Mouse (Mus musculus): Measurements from ENCODE around the gene Chic2. TPM values are rescaled to one million over a fixed set of nuclear protein-coding genes. Genes with fewer than 3 reads are reported as not detected.

The Chic2 gene
- polyA plus RNA-seq, 1 experiment from 2014 or later: 33.3 TPM

- Histone ChIP-seq H3K9me3 (0 out of 2 replicates have a peak, but pooled peaks cover 4% of the 10 kb centered on the region), H3K36me3 (peaks cover 5% of the 10 kb centered on the region; the same call in 1 of the 2 replicates), H3K9ac (replicated peaks) (no peak overlapping the region), H3K27me3 (peaks cover 83% of the 10 kb centered on the region), H3K4me1 (peaks cover 3% of the 10 kb centered on the region; the same call in 1 of the 2 replicates), H3K27ac (replicated peaks) (no peak overlapping the region), H3K4me3 (no peak overlapping the region), H3K4me2 (replicated peaks) (no peak overlapping the region)
- no peak for ATAC-seq (ENCODE audit: low FRiP score, low read depth)
- 75% methylated on average over 3 of the region's 3 CpGs for WGBS
Measured at GRCm38 (mm10) chr5:75004755-75005154, 39.8 kb downstream of the Chic2 start.

- H3K4me3 ChIP-seq: no peak overlapping the region
- H3K9ac ChIP-seq (replicated peaks): no peak overlapping the region
- H3K36me3 ChIP-seq: 0 out of 2 replicates have a peak, but pooled peaks cover 2% of the 10 kb centered on the region
- no peaks in the 10 kb centered on the region for H3K9me3 ChIP-seq
- WGBS: 82% methylated on average over 3 of the region's 3 CpGs
- H3K4me2 ChIP-seq (replicated peaks): no peak overlapping the region
- peaks cover 81% of the 10 kb centered on the region for H3K27me3 ChIP-seq
- no peak for ATAC-seq (ENCODE audit: low FRiP score, low read depth)
- peaks cover 15% of the 10 kb centered on the region for H3K4me1 ChIP-seq
- H3K27ac ChIP-seq (replicated peaks): no peak overlapping the region
Measured at GRCm38 (mm10) chr5:75002109-75002508, 42.5 kb downstream of the Chic2 start.

GRCm38 (mm10) chr5:74998716-74999512 lies 45.7 kb downstream of the Chic2 start:
- H3K27ac ChIP-seq (replicated peaks): no peak overlapping the region

GRCm38 (mm10) chr5:74994947-74995346 lies 49.6 kb downstream of the Chic2 start:
- peaks cover 20% of the 10 kb centered on the region for H3K4me1 ChIP-seq
- peaks cover 11% of the 10 kb centered on the region; the same call in 1 of the 2 replicates for H3K36me3 ChIP-seq
- peaks cover 22% of the 10 kb centered on the region for H3K9me3 ChIP-seq
- no peak overlapping the region for H3K27ac ChIP-seq (replicated peaks)
- 63% methylated on average over 8 of the region's 8 CpGs for WGBS
- H3K9ac ChIP-seq (replicated peaks): no peak overlapping the region
- H3K4me3 ChIP-seq: no peak overlapping the region
- H3K4me2 ChIP-seq (replicated peaks): no peak overlapping the region
- no peak for ATAC-seq (ENCODE audit: low FRiP score, low read depth)
- H3K27me3 ChIP-seq: peaks cover 82% of the 10 kb centered on the region

More at GRCm38 (mm10) chr5:74998716-74999512, 45.7 kb downstream of the Chic2 start:
- no peak overlapping the region for H3K4me3 ChIP-seq
- peak; percentile 90 for ATAC-seq (ENCODE audit: low FRiP score, low read depth)
- H3K36me3 ChIP-seq: peaks cover 11% of the 10 kb centered on the region; the same call in 1 of the 2 replicates
- H3K27me3 ChIP-seq: peaks cover 88% of the 10 kb centered on the region
- WGBS: 13% methylated on average over 12 of the region's 12 CpGs
- H3K9ac ChIP-seq (replicated peaks): no peak overlapping the region
- H3K4me1 ChIP-seq: peaks cover 24% of the 10 kb centered on the region
- no peaks in the 10 kb centered on the region for H3K9me3 ChIP-seq
- H3K4me2 ChIP-seq (replicated peaks): no peak overlapping the region

GRCm38 (mm10) chr5:74984101-74984500 lies 60.5 kb downstream of the Chic2 start:
- Histone ChIP-seq H3K4me3 (no peak overlapping the region), H3K27me3 (peaks cover 85% of the 10 kb centered on the region), H3K27ac (replicated peaks) (no peak overlapping the region), H3K9ac (replicated peaks) (no peak overlapping the region), H3K4me2 (replicated peaks) (no peak overlapping the region), H3K36me3 (no peaks in the 10 kb centered on the region), H3K9me3 (no peaks in the 10 kb centered on the region), H3K4me1 (peaks cover 22% of the 10 kb centered on the region)
- WGBS: 14% methylated on average over 5 of the region's 5 CpGs
- ATAC-seq (ENCODE audit: low FRiP score, low read depth): no peak

GRCm38 (mm10) chr5:74980574-74980973 lies 64.0 kb downstream of the Chic2 start:
- Histone ChIP-seq H3K27ac (replicated peaks) (no peak overlapping the region), H3K4me1 (peaks cover 22% of the 10 kb centered on the region), H3K9ac (replicated peaks) (no peak overlapping the region), H3K27me3 (peaks cover 98% of the 10 kb centered on the region), H3K4me3 (no peak overlapping the region), H3K36me3 (no peaks in the 10 kb centered on the region), H3K9me3 (no peaks in the 10 kb centered on the region), H3K4me2 (replicated peaks) (0 out of 2 replicates have a peak overlapping the region, but pooled peaks have one; percentile 22)
- no peak for ATAC-seq (ENCODE audit: low FRiP score, low read depth)
- WGBS: 11% methylated on average over 4 of the region's 4 CpGs

- Histone ChIP-seq H3K4me2 (replicated peaks) (peak overlapping the region; percentile 22; the same call in 1 of the 2 replicates), H3K27ac (replicated peaks) (no peak overlapping the region), H3K4me3 (no peak overlapping the region), H3K36me3 (no peaks in the 10 kb centered on the region), H3K4me1 (peaks cover 22% of the 10 kb centered on the region), H3K27me3 (peaks cover 98% of the 10 kb centered on the region), H3K9ac (replicated peaks) (no peak overlapping the region), H3K9me3 (no peaks in the 10 kb centered on the region)
- 3% methylated on average over 7 of the region's 7 CpGs for WGBS
- ATAC-seq (ENCODE audit: low FRiP score, low read depth): no peak
Measured at GRCm38 (mm10) chr5:74980154-74980553, 64.4 kb downstream of the Chic2 start.

GRCm38 (mm10) chr5:74979586-74979985 lies 65.0 kb downstream of the Chic2 start:
- H3K4me2 ChIP-seq (replicated peaks): 0 out of 2 replicates have a peak overlapping the region, but pooled peaks have one; percentile 9
- H3K9me3 ChIP-seq: no peaks in the 10 kb centered on the region
- 0 out of 2 replicates have a peak overlapping the region, but pooled peaks have one; percentile 21 for H3K27ac ChIP-seq (replicated peaks)
- 14% methylated on average over 7 of the region's 7 CpGs for WGBS
- H3K9ac ChIP-seq (replicated peaks): 0 out of 2 replicates have a peak overlapping the region, but pooled peaks have one; percentile 11
- no peak overlapping the region for H3K4me3 ChIP-seq
- no peak for ATAC-seq (ENCODE audit: low FRiP score, low read depth)
- peaks cover 22% of the 10 kb centered on the region for H3K4me1 ChIP-seq
- H3K27me3 ChIP-seq: peaks cover 98% of the 10 kb centered on the region
- no peaks in the 10 kb centered on the region for H3K36me3 ChIP-seq

- Histone ChIP-seq H3K4me3 (no peak overlapping the region), H3K4me2 (replicated peaks) (no peak overlapping the region), H3K9me3 (no peaks in the 10 kb centered on the region), H3K27ac (replicated peaks) (no peak overlapping the region), H3K36me3 (no peaks in the 10 kb centered on the region), H3K27me3 (peaks cover 98% of the 10 kb centered on the region), H3K9ac (replicated peaks) (no peak overlapping the region), H3K4me1 (peaks cover 11% of the 10 kb centered on the region)
- 90% methylated on average over 7 of the region's 7 CpGs for WGBS
- no peak for ATAC-seq (ENCODE audit: low FRiP score, low read depth)
Measured at GRCm38 (mm10) chr5:74975507-74975906, 69.1 kb downstream of the Chic2 start.

- WGBS: 55% methylated on average over 12 of the region's 12 CpGs
- peaks cover 6% of the 10 kb centered on the region for H3K4me1 ChIP-seq
- H3K4me2 ChIP-seq (replicated peaks): no peak overlapping the region
- no peaks in the 10 kb centered on the region for H3K36me3 ChIP-seq
- no peaks in the 10 kb centered on the region for H3K9me3 ChIP-seq
- no peak for ATAC-seq (ENCODE audit: low FRiP score, low read depth)
- H3K27ac ChIP-seq (replicated peaks): no peak overlapping the region
- H3K27me3 ChIP-seq: peaks cover 99% of the 10 kb centered on the region
- H3K9ac ChIP-seq (replicated peaks): no peak overlapping the region
- no peak overlapping the region for H3K4me3 ChIP-seq
Measured at GRCm38 (mm10) chr5:74974726-74975411, 69.7 kb downstream of the Chic2 start.

GRCm38 (mm10) chr5:74974061-74974581 lies 70.5 kb downstream of the Chic2 start:
- Histone ChIP-seq H3K4me3 (no peak overlapping the region), H3K36me3 (no peaks in the 10 kb centered on the region), H3K9me3 (no peaks in the 10 kb centered on the region), H3K4me2 (replicated peaks) (no peak overlapping the region), H3K9ac (replicated peaks) (no peak overlapping the region), H3K27me3 (peaks cover 98% of the 10 kb centered on the region), H3K4me1 (no peaks in the 10 kb centered on the region; the same call in 1 of the 2 replicates), H3K27ac (replicated peaks) (no peak overlapping the region)
- no peak for ATAC-seq (ENCODE audit: low FRiP score, low read depth)
- 59% methylated on average over 22 of the region's 22 CpGs for WGBS

- no peaks in the 10 kb centered on the region for H3K9me3 ChIP-seq
- 64% methylated on average over 7 of the region's 7 CpGs for WGBS
- no peak overlapping the region for H3K4me2 ChIP-seq (replicated peaks)
- H3K27me3 ChIP-seq: peaks cover 92% of the 10 kb centered on the region
- H3K36me3 ChIP-seq: no peaks in the 10 kb centered on the region
- H3K9ac ChIP-seq (replicated peaks): no peak overlapping the region
- H3K4me1 ChIP-seq: no peaks in the 10 kb centered on the region; the same call in 1 of the 2 replicates
- ATAC-seq (ENCODE audit: low FRiP score, low read depth): no peak
- no peak overlapping the region for H3K27ac ChIP-seq (replicated peaks)
- no peak overlapping the region for H3K4me3 ChIP-seq
Measured at GRCm38 (mm10) chr5:74971418-74971817, 73.2 kb downstream of the Chic2 start.
